Mouse (Mus musculus): ENCODE data around the gene Enox1. TPM values are rescaled to one million over a fixed set of nuclear protein-coding genes. Genes with fewer than 3 reads are reported as not detected.
"Not testable (repeated sequence)": the region's sequence is repeated elsewhere in the genome, so short reads cannot be mapped to it uniquely, and the experiment has no call there.

Gene Enox1
- polyA plus RNA-seq (2015; fragmentation: Nextera tagmentation; extraction: Ambion mirVana) = 2.3 and 2.5 TPM in 2 replicates

DNA sequence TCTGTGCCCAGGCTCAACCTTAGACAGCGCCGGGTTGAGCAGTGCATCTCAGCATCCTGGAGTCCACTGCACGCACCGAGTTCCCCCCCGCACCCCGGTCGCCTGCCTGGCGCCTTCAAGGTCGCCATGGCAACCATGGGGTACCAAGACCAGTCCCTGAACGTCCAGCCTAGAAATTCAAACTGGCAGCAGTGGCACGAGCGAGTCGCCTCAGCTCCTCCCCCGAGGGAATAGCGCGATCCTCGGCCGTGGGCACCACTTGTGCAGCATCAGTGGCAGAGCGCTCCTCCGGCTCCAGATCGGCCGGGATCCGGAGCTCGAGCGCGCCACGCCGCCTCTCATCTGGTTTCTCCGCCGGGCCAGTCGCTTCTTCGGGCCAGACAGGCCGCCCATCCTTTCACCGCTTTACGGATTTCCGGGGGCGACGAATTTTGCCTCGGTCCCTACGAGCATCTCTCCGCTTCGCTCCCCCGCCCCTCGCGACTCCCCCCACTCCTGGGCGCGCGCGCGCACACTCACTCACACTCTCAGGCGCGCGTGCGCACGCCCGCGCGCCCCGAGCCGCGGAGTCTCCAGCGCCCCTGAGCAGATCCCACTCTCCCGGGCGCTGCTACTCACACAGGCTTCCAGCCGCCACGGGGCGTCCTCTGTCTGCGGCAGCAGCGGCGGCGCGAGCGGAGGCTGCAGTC, at the start of gene Enox1:
Gene Enox1 (plus strand): TSS at position 542 of the 689 bp plus-strand sequence.
- Histone ChIP-seq H3K4me2 (peak within 1 kb of the TSS; percentile 100), H3K27ac (replicated peaks) (no peak within 1 kb of the TSS), H3K27me3 (replicated peaks) (peaks cover 58% of the 10 kb centered on the region), H3K4me1 (peaks cover 9% of the 10 kb centered on the region), H3K36me3 (no peaks in the 10 kb centered on the region), H3K9ac (peak within 1 kb of the TSS; percentile 82), H3K9me3 (no peaks in the 10 kb centered on the region), H3K4me3 (peak within 1 kb of the TSS; percentile 79)
- WGBS = under 1% methylated on average over 73 of the region's 73 CpGs
- peak; percentile 55; the same call in 1 of the 2 replicates for ATAC-seq (ENCODE audit: extremely low read depth, insufficient number of reproducible peaks, low FRiP score, low TSS enrichment)

DNA sequence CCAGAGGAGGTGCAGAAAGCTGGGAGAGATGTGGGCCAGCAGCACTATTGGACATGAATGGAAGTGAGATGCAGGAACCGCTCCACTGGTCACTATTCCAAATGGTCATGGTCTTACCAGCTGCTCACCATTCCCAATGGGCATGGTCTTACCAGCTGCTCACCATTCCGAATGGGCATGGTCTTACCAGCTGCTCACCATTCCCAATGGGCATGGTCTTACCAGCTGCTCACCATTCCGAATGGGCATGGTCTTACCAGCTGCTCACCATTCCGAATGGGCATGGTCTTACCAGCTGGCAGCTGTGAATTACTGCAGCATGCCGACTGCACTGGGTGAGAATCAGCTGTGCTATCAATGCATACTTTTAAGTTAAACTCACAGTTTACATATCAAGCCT, 45.9 kb upstream of the Enox1 start:
- WGBS = 77% methylated on average over 5 of the region's 5 CpGs
- not testable (repeated sequence) for H3K27ac ChIP-seq (replicated peaks); H3K27me3 ChIP-seq (replicated peaks); H3K9me3 ChIP-seq; H3K4me3 ChIP-seq; H3K4me2 ChIP-seq; ATAC-seq (ENCODE audit: extremely low read depth, insufficient number of reproducible peaks, low FRiP score, low TSS enrichment); H3K4me1 ChIP-seq; H3K36me3 ChIP-seq; H3K9ac ChIP-seq

DNA sequence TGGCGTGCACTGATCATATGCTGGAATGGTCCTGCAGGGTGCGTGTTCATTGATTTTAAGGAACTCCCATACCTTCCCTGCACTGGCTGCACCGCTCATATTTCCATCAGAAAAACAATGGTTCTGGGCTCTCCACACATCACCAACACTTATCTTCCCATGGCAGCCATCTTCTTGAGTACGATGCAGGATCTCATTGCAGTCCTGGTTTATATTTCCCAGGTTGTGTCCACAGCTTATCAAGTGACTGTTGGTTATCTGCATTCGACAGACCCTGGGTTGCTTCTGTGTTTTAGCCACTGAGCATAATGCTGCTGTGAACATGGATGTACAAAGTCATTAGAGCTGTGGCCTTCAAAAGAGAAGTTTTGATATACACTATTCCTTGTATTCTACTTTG, 26.0 kb upstream of the Enox1 start:
- H3K4me1 ChIP-seq = peaks cover 11% of the 10 kb centered on the region
- H3K4me2 ChIP-seq = no peak overlapping the region
- no peaks in the 10 kb centered on the region for H3K27me3 ChIP-seq (replicated peaks)
- no peak overlapping the region for H3K27ac ChIP-seq (replicated peaks)
- no peaks in the 10 kb centered on the region for H3K36me3 ChIP-seq
- ATAC-seq (ENCODE audit: extremely low read depth, insufficient number of reproducible peaks, low FRiP score, low TSS enrichment) = no peak
- H3K4me3 ChIP-seq = no peak overlapping the region
- WGBS = 81% methylated on average over 5 of the region's 5 CpGs
- H3K9me3 ChIP-seq = no peaks in the 10 kb centered on the region
- H3K9ac ChIP-seq = no peak overlapping the region

DNA sequence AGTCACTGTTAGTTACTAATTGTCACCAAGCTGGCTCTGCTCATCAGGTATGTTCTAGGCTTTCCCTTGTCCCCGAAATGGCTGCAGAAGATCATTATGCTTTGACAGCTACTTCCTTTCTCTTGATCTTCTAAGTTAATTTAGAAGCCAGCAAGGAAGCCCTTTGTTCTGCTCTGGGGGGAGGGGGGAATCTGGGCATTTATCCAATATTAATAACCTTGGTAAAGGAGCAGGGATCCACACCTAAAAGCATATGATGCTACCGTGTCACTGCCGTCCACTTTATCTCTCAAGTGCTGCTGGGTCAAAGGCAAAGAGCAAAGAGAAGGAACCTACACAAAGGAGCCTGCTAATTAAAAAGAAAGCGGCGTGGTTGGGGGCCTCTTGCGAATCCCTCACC, 19.6 kb upstream of the Enox1 start:
- H3K27ac ChIP-seq (replicated peaks) = no peak overlapping the region
- no peak overlapping the region for H3K9ac ChIP-seq
- H3K27me3 ChIP-seq (replicated peaks) = 0 out of 2 replicates have a peak, but pooled peaks cover 3% of the 10 kb centered on the region
- no peaks in the 10 kb centered on the region for H3K36me3 ChIP-seq
- no peak overlapping the region for H3K4me2 ChIP-seq
- no peak overlapping the region for H3K4me3 ChIP-seq
- H3K4me1 ChIP-seq = peaks cover 22% of the 10 kb centered on the region
- H3K9me3 ChIP-seq = no peaks in the 10 kb centered on the region
- 51% methylated on average over 6 of the region's 6 CpGs for WGBS
- ATAC-seq (ENCODE audit: extremely low read depth, insufficient number of reproducible peaks, low FRiP score, low TSS enrichment) = no peak

DNA sequence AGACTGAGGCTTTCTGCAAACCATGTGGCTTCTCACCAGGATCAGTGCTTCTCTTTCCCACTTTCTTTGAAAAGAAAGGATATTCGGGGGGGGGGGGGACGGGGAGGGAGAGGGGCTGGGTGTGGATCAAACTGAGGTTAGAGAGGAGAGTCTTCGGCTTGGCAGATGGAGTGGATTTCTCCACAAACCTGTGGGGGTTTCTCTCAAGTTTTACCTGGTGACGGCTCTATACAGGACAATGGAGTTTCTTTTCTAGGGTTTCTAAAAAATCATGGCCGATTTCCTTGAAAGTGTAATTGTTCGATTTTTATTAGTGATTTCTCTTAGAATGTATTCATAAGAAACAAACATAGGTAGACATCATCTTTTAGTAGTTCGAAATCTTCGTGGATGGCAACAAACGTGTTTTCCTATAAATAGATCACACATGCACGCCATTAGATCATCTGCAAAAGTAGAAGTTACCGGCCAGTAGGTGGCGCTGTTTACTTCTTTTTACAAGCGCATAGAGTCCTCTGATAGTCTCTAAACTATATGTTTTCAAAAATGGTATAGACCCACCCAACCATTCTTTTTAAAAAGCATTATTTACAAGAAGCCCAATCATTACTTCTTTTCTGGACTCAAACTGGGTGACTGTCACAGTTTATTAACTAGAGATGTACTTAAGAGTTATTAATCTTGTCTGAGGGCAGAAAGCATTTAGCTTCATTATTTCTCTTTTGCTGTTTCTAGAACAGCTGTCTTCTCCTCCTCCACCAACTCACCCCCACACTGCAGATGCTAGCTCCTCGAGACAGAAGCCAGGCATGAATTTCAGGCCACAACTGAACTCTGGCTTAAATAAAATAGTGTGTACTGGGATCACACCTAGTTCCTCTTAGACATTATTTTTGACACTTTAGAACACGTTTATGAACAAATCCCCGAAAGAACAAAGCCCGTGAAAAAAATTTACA, 15.0 kb upstream of the Enox1 start:
- 0 out of 2 replicates have a peak overlapping the region, but pooled peaks have one; percentile 15 for H3K4me3 ChIP-seq
- 0 out of 2 replicates have a peak, but pooled peaks cover 3% of the 10 kb centered on the region for H3K27me3 ChIP-seq (replicated peaks)
- H3K4me2 ChIP-seq = peak overlapping the region; percentile 33
- WGBS = 32% methylated on average over 17 of the region's 17 CpGs
- H3K27ac ChIP-seq (replicated peaks) = no peak overlapping the region
- no peaks in the 10 kb centered on the region for H3K9me3 ChIP-seq
- no peak overlapping the region for H3K9ac ChIP-seq
- no peak; the same call in 1 of the 2 replicates for ATAC-seq (ENCODE audit: extremely low read depth, insufficient number of reproducible peaks, low FRiP score, low TSS enrichment)
- H3K4me1 ChIP-seq = peaks cover 25% of the 10 kb centered on the region
- no peaks in the 10 kb centered on the region for H3K36me3 ChIP-seq

DNA sequence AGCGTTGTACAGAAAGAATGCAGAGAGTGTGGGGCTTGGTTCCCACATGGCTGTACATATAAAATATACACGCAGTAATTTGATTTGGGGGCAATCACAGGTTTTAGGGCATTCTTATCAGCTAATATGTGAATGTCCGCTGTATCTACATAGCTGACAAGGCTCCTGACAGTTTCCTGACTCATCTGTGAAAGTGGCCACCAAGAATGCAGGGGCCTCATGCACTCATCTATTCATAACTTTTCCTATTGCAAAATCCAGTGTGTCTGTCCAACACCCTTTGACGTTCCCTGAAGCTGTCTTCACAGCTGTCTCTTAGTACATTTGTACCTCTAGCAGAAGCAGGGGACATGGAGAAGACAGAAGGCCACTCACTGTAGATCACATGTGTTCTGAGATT, 11.5 kb upstream of the Enox1 start:
- Histone ChIP-seq H3K27ac (replicated peaks) (peak overlapping the region; percentile 60), H3K9ac (no peak overlapping the region), H3K36me3 (no peaks in the 10 kb centered on the region), H3K4me2 (peak overlapping the region; percentile 14; the same call in 1 of the 2 replicates), H3K27me3 (replicated peaks) (0 out of 2 replicates have a peak, but pooled peaks cover 3% of the 10 kb centered on the region), H3K4me3 (no peak overlapping the region), H3K4me1 (peaks cover 19% of the 10 kb centered on the region), H3K9me3 (no peaks in the 10 kb centered on the region)
- 23% methylated on average over 4 of the region's 4 CpGs for WGBS
- ATAC-seq (ENCODE audit: extremely low read depth, insufficient number of reproducible peaks, low FRiP score, low TSS enrichment) = no peak

DNA sequence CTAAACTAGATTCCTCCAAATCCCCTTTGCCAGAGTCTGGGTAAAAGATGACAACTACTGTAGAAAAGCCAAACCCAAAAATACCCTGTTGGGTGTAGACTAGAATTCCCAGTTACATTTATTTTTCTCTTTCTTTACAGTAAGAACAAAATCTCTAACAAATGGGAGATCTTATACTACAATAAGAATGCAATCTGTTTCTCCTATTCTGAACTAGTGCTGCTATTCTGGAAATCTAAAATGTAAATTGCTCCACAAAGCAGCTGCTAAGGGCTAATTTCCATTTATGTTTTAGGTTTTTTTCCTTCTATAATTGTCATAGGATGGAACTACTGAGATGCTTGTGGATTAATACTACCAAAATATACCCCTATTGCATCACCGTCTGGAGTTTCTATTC, 8.9 kb upstream of the Enox1 start:
- no peak overlapping the region for H3K4me3 ChIP-seq
- H3K4me1 ChIP-seq = peaks cover 19% of the 10 kb centered on the region
- H3K27me3 ChIP-seq (replicated peaks) = no peaks in the 10 kb centered on the region
- 93% methylated on average over 1 of the region's 1 CpGs for WGBS
- ATAC-seq (ENCODE audit: extremely low read depth, insufficient number of reproducible peaks, low FRiP score, low TSS enrichment) = no peak
- H3K36me3 ChIP-seq = no peaks in the 10 kb centered on the region
- no peaks in the 10 kb centered on the region for H3K9me3 ChIP-seq
- no peak overlapping the region for H3K9ac ChIP-seq
- H3K27ac ChIP-seq (replicated peaks) = no peak overlapping the region
- no peak overlapping the region for H3K4me2 ChIP-seq

DNA sequence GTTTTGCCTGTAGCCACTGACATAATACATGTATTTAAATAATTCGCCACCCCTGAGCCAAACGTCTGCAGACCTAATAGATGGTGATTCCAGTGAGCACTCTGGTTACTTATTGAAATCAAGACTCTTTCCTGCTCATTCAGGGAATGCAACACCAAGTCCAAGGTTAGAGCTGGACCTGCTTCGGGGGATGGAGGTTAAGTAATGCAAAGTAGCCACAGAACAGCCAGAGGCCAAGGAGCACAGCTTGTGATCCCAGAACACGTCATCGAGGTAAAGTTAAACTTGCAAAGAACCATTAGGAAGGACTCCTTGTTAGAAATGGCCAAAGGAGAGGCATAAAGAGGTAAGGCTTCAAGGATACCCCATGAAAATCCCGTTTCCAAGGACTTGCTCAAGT, 6.0 kb upstream of the Enox1 start:
- H3K4me3 ChIP-seq = no peak overlapping the region
- H3K4me2 ChIP-seq = no peak overlapping the region
- H3K36me3 ChIP-seq = no peaks in the 10 kb centered on the region
- peaks cover 4% of the 10 kb centered on the region for H3K4me1 ChIP-seq
- no peak for ATAC-seq (ENCODE audit: extremely low read depth, insufficient number of reproducible peaks, low FRiP score, low TSS enrichment)
- H3K27me3 ChIP-seq (replicated peaks) = peaks cover 14% of the 10 kb centered on the region
- H3K27ac ChIP-seq (replicated peaks) = no peak overlapping the region
- WGBS = 75% methylated on average over 6 of the region's 6 CpGs
- H3K9ac ChIP-seq = no peak overlapping the region
- no peaks in the 10 kb centered on the region for H3K9me3 ChIP-seq

DNA sequence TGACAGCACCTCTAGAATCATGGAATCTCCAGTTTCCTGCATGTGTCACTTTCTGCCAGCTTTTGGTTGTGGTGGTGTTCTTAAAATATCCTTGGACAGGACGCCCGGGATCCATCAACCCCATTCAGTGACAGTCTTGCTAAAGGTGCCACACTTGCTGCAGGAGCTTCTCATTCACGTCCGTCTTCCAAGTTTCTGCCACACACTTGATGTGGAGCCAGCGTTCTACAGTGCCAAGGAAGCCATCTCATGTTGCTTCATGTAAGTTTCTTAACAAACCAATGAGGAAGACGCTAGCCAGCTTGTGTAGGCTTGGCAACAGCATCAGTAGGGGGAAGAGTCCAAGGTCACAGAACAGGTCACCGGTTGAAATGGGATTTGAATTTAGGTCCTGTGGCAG, 5.1 kb upstream of the Enox1 start:
- peaks cover 22% of the 10 kb centered on the region for H3K27me3 ChIP-seq (replicated peaks)
- no peak overlapping the region for H3K4me3 ChIP-seq
- H3K36me3 ChIP-seq = no peaks in the 10 kb centered on the region
- H3K9me3 ChIP-seq = no peaks in the 10 kb centered on the region
- no peak overlapping the region for H3K4me2 ChIP-seq
- no peak overlapping the region for H3K9ac ChIP-seq
- no peak for ATAC-seq (ENCODE audit: extremely low read depth, insufficient number of reproducible peaks, low FRiP score, low TSS enrichment)
- H3K27ac ChIP-seq (replicated peaks) = no peak overlapping the region
- peaks cover 4% of the 10 kb centered on the region; the same call in 1 of the 2 replicates for H3K4me1 ChIP-seq
- 72% methylated on average over 7 of the region's 7 CpGs for WGBS

DNA sequence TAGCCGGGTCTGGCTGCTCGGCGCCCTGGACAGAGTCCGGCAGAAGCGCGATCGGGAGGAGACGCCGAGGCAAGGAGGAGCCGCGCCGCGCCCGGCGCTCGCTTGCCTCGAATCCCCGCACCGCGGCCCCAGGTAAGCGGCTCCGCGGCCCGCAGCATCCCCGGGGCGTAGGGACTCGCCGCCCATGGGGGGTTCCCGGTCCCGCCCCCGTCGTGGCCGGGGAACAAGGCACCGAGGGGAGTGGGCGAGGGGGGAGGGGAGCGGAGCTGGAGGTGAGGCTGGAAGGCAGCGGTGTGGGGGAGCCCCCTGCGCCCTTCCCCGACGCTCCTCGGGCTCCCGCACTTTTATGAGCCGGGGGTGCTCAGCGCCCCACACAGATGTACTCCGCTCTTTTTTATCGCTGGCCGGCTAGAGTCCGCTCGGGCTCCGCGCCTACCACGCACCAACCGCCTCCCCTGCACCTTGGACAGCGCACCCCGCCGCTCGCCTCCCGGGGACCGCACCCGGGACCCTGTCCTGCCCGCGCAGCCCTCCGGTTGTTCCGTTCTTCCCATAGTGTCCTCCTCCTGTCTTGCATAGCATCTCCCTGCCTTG, 445 bp downstream of the Enox1 start:
- WGBS = under 1% methylated on average over 46 of the region's 64 CpGs
- H3K9me3 ChIP-seq = no peaks in the 10 kb centered on the region
- peak overlapping the region; percentile 79 for H3K4me3 ChIP-seq
- no peaks in the 10 kb centered on the region for H3K36me3 ChIP-seq
- no peak overlapping the region for H3K27ac ChIP-seq (replicated peaks)
- peaks cover 9% of the 10 kb centered on the region for H3K4me1 ChIP-seq
- peak overlapping the region; percentile 82 for H3K9ac ChIP-seq
- peak overlapping the region; percentile 100 for H3K4me2 ChIP-seq
- ATAC-seq (ENCODE audit: extremely low read depth, insufficient number of reproducible peaks, low FRiP score, low TSS enrichment) = 0 out of 2 replicates have a peak, but pooled peaks have one; percentile 39
- peaks cover 59% of the 10 kb centered on the region for H3K27me3 ChIP-seq (replicated peaks)

DNA sequence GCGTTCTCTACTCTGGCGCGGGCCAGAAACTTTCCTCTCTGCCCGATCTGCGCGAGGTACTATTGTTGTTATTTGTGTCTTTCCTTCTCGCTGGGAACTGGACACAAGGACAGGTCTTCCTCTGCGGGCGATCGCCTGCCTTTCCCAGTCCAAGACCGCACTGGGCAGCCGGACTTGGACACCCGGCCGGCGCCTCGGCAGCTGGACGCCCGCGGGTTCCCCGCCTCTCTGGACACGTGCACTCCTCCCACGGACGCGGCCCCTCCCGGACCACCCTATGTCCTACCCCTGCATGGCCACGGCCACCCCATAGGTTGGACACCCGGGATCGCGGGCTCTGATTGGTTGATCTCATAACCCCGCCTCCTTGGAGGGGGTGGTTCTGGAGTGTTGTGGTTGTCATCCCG, 945 bp downstream of the Enox1 start:
- 1% methylated on average over 31 of the region's 31 CpGs for WGBS
- H3K27ac ChIP-seq (replicated peaks) = no peak overlapping the region
- no peaks in the 10 kb centered on the region for H3K9me3 ChIP-seq
- ATAC-seq (ENCODE audit: extremely low read depth, insufficient number of reproducible peaks, low FRiP score, low TSS enrichment) = peak; percentile 69; the same call in 1 of the 2 replicates
- H3K9ac ChIP-seq = peak overlapping the region; percentile 82
- peaks cover 59% of the 10 kb centered on the region for H3K27me3 ChIP-seq (replicated peaks)
- no peaks in the 10 kb centered on the region for H3K36me3 ChIP-seq
- peak overlapping the region; percentile 100 for H3K4me2 ChIP-seq
- H3K4me1 ChIP-seq = peaks cover 9% of the 10 kb centered on the region
- H3K4me3 ChIP-seq = peak overlapping the region; percentile 79
